19 mouse cellular contexts compared by ENCODE assay signal in genomic region chr12:35317046-35317445, GRCm38 (mm10).
DNase-seq lines count a peak whose midpoint lies in the region; ATAC-seq and TF ChIP-seq lines count a peak whose summit lies in the region.
"Had no signal": no experiment of that assay in that cellular context is flagged by ENCODE, and none has a peak within 500 bp of the region (broad histone marks: within the 10 kb centered on the region; RNA-seq: fewer than 3 reads in every experiment).

No protein-coding gene starts in this region.

- ATAC-seq in kidney, embryonic 16.5 days (ENCODE audit: low FRiP score, low TSS enrichment), result peak; percentile 39; the same call in 1 of the 2 replicates
- ATAC-seq in midbrain, embryonic 11.5 days (ENCODE audit: low FRiP score), result no peak
- no peak for ATAC-seq in forebrain, postnatal 0 days
- ATAC-seq: forebrain, embryonic 14.5 days; intestine, postnatal 0 days had no signal

- DNase-seq in heart, adult 8-10 months (ENCODE audit: low spot score), result peak; percentile 41
- DNase-seq in heart, postnatal 4 days, result no peak
- DNase-seq in kidney, adult 18-20 months, result no peak
- DNase-seq in lung, postnatal 36 days, result peak; percentile 22
- DNase-seq in lung, postnatal 14 days, result no peak
- DNase-seq in midbrain, embryonic 11.5 days (ENCODE audit: low spot score, missing footprints), result no peak
- no peak for DNase-seq in forebrain, postnatal 0 days
- DNase-seq: adrenal gland, postnatal 10 days; B cell, adult 2 months; cerebellum, adult 18-20 months had no signal

- no peaks in the 10 kb centered on the region for H3K4me1 ChIP-seq in kidney, embryonic 16.5 days (ENCODE audit: insufficient read depth, low read length)
- H3K4me1 ChIP-seq in midbrain, embryonic 11.5 days (ENCODE audit: control insufficient read depth, insufficient read depth, low read length), result no peaks in the 10 kb centered on the region
- H3K4me1 ChIP-seq in forebrain, postnatal 0 days (ENCODE audit: insufficient read depth), result no peaks in the 10 kb centered on the region
- H3K4me1 ChIP-seq: hindbrain, embryonic 15.5 days; liver, embryonic 15.5 days; neural tube, embryonic 12.5 days had no signal

- H3K27me3 ChIP-seq in kidney, embryonic 16.5 days (ENCODE audit: insufficient read depth, low read length), result no peaks in the 10 kb centered on the region
- no peaks in the 10 kb centered on the region for H3K27me3 ChIP-seq in midbrain, embryonic 11.5 days (ENCODE audit: control insufficient read depth, insufficient read depth, low read length)
- H3K27me3 ChIP-seq in forebrain, postnatal 0 days (ENCODE audit: insufficient read depth, low read length), result no peaks in the 10 kb centered on the region
- H3K27me3 ChIP-seq: hindbrain, embryonic 15.5 days; liver, embryonic 15.5 days; neural tube, embryonic 12.5 days had no signal

- H3K9me3 ChIP-seq in kidney, embryonic 16.5 days (ENCODE audit: low read length), result no peaks in the 10 kb centered on the region
- no peaks in the 10 kb centered on the region for H3K9me3 ChIP-seq in midbrain, embryonic 11.5 days (ENCODE audit: control insufficient read depth, low read length)
- H3K9me3 ChIP-seq in forebrain, postnatal 0 days (ENCODE audit: low read length), result no peaks in the 10 kb centered on the region
- H3K9me3 ChIP-seq: embryonic facial prominence, embryonic 10.5 days; hindbrain, embryonic 15.5 days; liver, embryonic 15.5 days had no signal

- 32% methylated on average over 3 of the region's 3 CpGs for WGBS in kidney, embryonic 16.5 days
- WGBS in midbrain, embryonic 11.5 days, result 80% methylated on average over 3 of the region's 3 CpGs
- WGBS in forebrain, postnatal 0 days, result 84% methylated on average over 3 of the region's 3 CpGs

- no peak overlapping the region for H3K4me3 ChIP-seq in kidney, embryonic 16.5 days (ENCODE audit: low read length)
- no peak overlapping the region for H3K4me3 ChIP-seq in midbrain, embryonic 11.5 days (ENCODE audit: low read depth, low read length)
- no peak overlapping the region for H3K4me3 ChIP-seq in forebrain, postnatal 0 days (ENCODE audit: low read depth, low read length)
- H3K4me3 ChIP-seq: embryonic facial prominence, embryonic 10.5 days; erythroblast, embryonic 14.5 days; hindbrain, embryonic 15.5 days; left cerebral cortex, adult 2 months; liver, embryonic 15.5 days; neural tube, embryonic 12.5 days had no signal

- H3K9ac ChIP-seq in kidney, embryonic 16.5 days (replicated peaks; ENCODE audit: low read length), result no peak overlapping the region
- H3K9ac ChIP-seq in midbrain, embryonic 11.5 days (ENCODE audit: low read length), result no peak overlapping the region
- H3K9ac ChIP-seq in forebrain, postnatal 0 days, result no peak overlapping the region
- H3K9ac ChIP-seq: hindbrain, embryonic 15.5 days; liver, embryonic 15.5 days; neural tube, embryonic 12.5 days had no signal

- no peaks in the 10 kb centered on the region for H3K36me3 ChIP-seq in kidney, embryonic 16.5 days (ENCODE audit: insufficient read depth, low read length)
- no peaks in the 10 kb centered on the region for H3K36me3 ChIP-seq in midbrain, embryonic 11.5 days (ENCODE audit: control insufficient read depth, insufficient read depth, low read length)
- no peaks in the 10 kb centered on the region for H3K36me3 ChIP-seq in forebrain, postnatal 0 days (ENCODE audit: insufficient read depth)
- H3K36me3 ChIP-seq: embryonic facial prominence, embryonic 10.5 days; hindbrain, embryonic 15.5 days; liver, embryonic 15.5 days; neural tube, embryonic 12.5 days had no signal

- TF ChIP-seq CTCF in forebrain, postnatal 0 days (IDR thresholded peaks at IDR 0.05; ENCODE audit: low read depth), result no peak

- H3K27ac ChIP-seq in kidney, embryonic 16.5 days (ENCODE audit: low read length), result 0 out of 2 replicates have a peak overlapping the region, but pooled peaks have one; percentile 51
- H3K27ac ChIP-seq in midbrain, embryonic 11.5 days (ENCODE audit: low read depth, low read length), result no peak overlapping the region
- no peak overlapping the region for H3K27ac ChIP-seq in forebrain, postnatal 0 days (ENCODE audit: low read depth, low read length)
- H3K27ac ChIP-seq: embryonic facial prominence, embryonic 10.5 days; hindbrain, embryonic 15.5 days; left cerebral cortex, adult 2 months; liver, embryonic 15.5 days; neural tube, embryonic 12.5 days had no signal

- no peak overlapping the region for H3K4me2 ChIP-seq in kidney, embryonic 16.5 days (replicated peaks; ENCODE audit: low read depth, low read length)
- H3K4me2 ChIP-seq in midbrain, embryonic 11.5 days, result no peak overlapping the region
- H3K4me2 ChIP-seq in forebrain, postnatal 0 days (ENCODE audit: low read depth), result no peak overlapping the region
- H3K4me2 ChIP-seq: hindbrain, embryonic 15.5 days; liver, embryonic 15.5 days; neural tube, embryonic 12.5 days had no signal

Comparison
In these comparisons a context has a peak if more than half of its experiments do, and no peak if none do; other contexts are left out.
1. DNase-seq: peak in heart, adult 8-10 months (single experiment) and lung, postnatal 36 days (single experiment); none in heart, postnatal 4 days (single experiment), kidney, adult 18-20 months (single experiment), lung, postnatal 14 days (single experiment), midbrain, embryonic 11.5 days (single experiment) and forebrain, postnatal 0 days (single experiment).